Mouse (Mus musculus): Measurements from ENCODE around the gene Anxa4.
A peak's percentile ranks its signal among the peaks of the same experiment; 100 is the strongest.

Anxa4 gene

GRCm38 (mm10) chr6:86800467-86800866 is 7.1 kb upstream of the Anxa4 start:
- no peak for DNase-seq

- DNase-seq, result no peak
These were observed 4.1 kb upstream of the Anxa4 start for GRCm38 (mm10) chr6:86797455-86797854.

GRCm38 (mm10) chr6:86793957-86794356 is 573 bp upstream of the Anxa4 start:
- peak in 1 of 2 experiments; percentile 23 for DNase-seq

GRCm38 (mm10) chr6:86790351-86790943 is 2.9 kb downstream of the Anxa4 start:
- DNase-seq, result no peak

- DNase-seq, result no peak
These were observed 5.1 kb downstream of the Anxa4 start for GRCm38 (mm10) chr6:86788242-86788641.

- no peak for DNase-seq
These were observed 6.8 kb downstream of the Anxa4 start for GRCm38 (mm10) chr6:86786545-86786944.

GRCm38 (mm10) chr6:86784739-86785138 is 8.6 kb downstream of the Anxa4 start:
- no peak for DNase-seq

- no peak for DNase-seq
These were observed 11.0 kb downstream of the Anxa4 start for GRCm38 (mm10) chr6:86782342-86782741.

- DNase-seq, result no peak
These were observed 11.9 kb downstream of the Anxa4 start for GRCm38 (mm10) chr6:86781361-86781957.

- DNase-seq, result no peak
These were observed 14.3 kb downstream of the Anxa4 start for GRCm38 (mm10) chr6:86778910-86779594.

GRCm38 (mm10) chr6:86777181-86777580 is 16.2 kb downstream of the Anxa4 start:
- DNase-seq, result no peak

- no peak for DNase-seq
These were observed 16.7 kb downstream of the Anxa4 start for GRCm38 (mm10) chr6:86776706-86777071.

GRCm38 (mm10) chr6:86776001-86776705 is 17.2 kb downstream of the Anxa4 start:
- no peak for DNase-seq

GRCm38 (mm10) chr6:86774937-86775336 is 18.4 kb downstream of the Anxa4 start:
- DNase-seq, result no peak

- DNase-seq, result no peak
These were observed 19.6 kb downstream of the Anxa4 start for GRCm38 (mm10) chr6:86773830-86774229.

GRCm38 (mm10) chr6:86772631-86773030 is 20.8 kb downstream of the Anxa4 start:
- no peak for DNase-seq

GRCm38 (mm10) chr6:86768938-86769337 is 24.4 kb downstream of the Anxa4 start:
- DNase-seq, result peak in 1 of 2 experiments; percentile 33

GRCm38 (mm10) chr6:86768186-86768776 is 25.1 kb downstream of the Anxa4 start:
- DNase-seq, result no peak

- DNase-seq, result no peak
These were observed 25.9 kb downstream of the Anxa4 start for GRCm38 (mm10) chr6:86767465-86767864.

- peak; percentile 16 to 48 for DNase-seq
These were observed 27.7 kb downstream of the Anxa4 start for GRCm38 (mm10) chr6:86765637-86766059.

- no peak for DNase-seq
These were observed 39.1 kb downstream of the Anxa4 start for GRCm38 (mm10) chr6:86754105-86754863.

- no peak for DNase-seq
These were observed 40.4 kb downstream of the Anxa4 start for GRCm38 (mm10) chr6:86752843-86753485.

Measured in kidney, postnatal 4 days (tissue).